Mouse (Mus musculus): ENCODE results near the gene Susd2.

DNA sequence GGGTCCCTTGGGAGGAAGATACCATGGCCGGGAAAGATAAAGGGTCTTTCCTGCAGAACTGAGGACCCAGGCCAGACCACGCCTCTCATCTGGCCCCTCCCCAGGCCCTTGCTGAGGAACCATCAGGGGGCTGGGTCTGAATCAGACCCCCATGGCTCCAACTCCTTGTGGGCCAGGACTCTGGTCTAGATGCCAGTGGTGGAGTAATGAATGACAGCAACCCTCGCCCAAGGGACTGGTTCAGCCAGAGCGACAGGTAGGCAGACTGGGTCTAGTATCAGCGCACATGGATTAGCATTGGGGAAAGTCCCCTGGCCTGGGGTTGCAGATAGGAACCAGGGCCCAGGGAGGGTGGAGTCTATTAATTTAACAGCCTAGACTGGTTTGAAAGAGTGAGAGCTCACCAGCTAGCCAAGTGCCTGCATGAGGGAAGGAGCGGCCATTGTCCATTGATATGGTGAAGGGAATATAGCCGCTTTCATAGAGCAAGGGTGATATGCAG lies 2.0 kb downstream of the Susd2 start:
- TF ChIP-seq MAFK (IDR thresholded peaks at IDR 0.05; ENCODE audit: insufficient replicate concordance, low read length) = no peak
- no peak for TF ChIP-seq USF2 (conservative IDR thresholded peaks at IDR 0.05; ENCODE audit: low read depth, low read length)
- TF ChIP-seq CTCF (conservative IDR thresholded peaks at IDR 0.05 in 1 of 2, IDR thresholded peaks at IDR 0.05 in 1 of 2; ENCODE audit: low read depth in 2 of 2, low read length in 2 of 2) = no peak
- TF ChIP-seq MAX (IDR thresholded peaks at IDR 0.05; ENCODE audit: low read length) = no peak
- no peak for TF ChIP-seq ZNF384 (IDR thresholded peaks at IDR 0.05; ENCODE audit: low read depth, low read length)
- TF ChIP-seq POLR2A (IDR thresholded peaks at IDR 0.05; ENCODE audit: low read depth, low read length) = no peak
- TF ChIP-seq POLR2AphosphoS2 (IDR thresholded peaks at IDR 0.05; ENCODE audit: low read depth, low read length) = no peak
- TF ChIP-seq MXI1 (IDR thresholded peaks at IDR 0.05; ENCODE audit: low read depth, low read length) = no peak
- no peak for TF ChIP-seq MEF2A (IDR thresholded peaks at IDR 0.05; ENCODE audit: borderline replicate concordance, low read depth, low read length)
- TF ChIP-seq BHLHE40 (IDR thresholded peaks at IDR 0.05; ENCODE audit: low read depth, low read length) = no peak; the same call in 1 of the 2 replicates

Measured in CH12.LX (cell line).